Mouse (Mus musculus) CH12.LX (cell line): ENCODE data around the gene Gimd1. TPM values are rescaled to one million over a fixed set of nuclear protein-coding genes. Genes with fewer than 3 reads are reported as not detected.

Experiments used
- DNase-seq: peaks from one replicate; pipeline ENCODE4 v3.0.0-alpha.2; 2013; ENCODE audit errors: extremely low read depth
- H3K27ac ChIP-seq: 2 replicates; pipeline ENCODE4 v1.5.1; 2012; ENCODE audit warnings: low read depth, mild to moderate bottlenecking, control low read depth, moderate library complexity; ENCODE audit not compliant: insufficient read depth
- H3K27me3 ChIP-seq: replicated peaks from 2 replicates; pipeline ENCODE3; 2012; ENCODE audit warnings: inconsistent platforms
- H3K36me3 ChIP-seq, 2 experiments: replicated peaks in 1 of 2; 2 replicates each; pipeline versions ENCODE3 to v1.6.1; 2012; ENCODE audit warnings: inconsistent platforms in 1 of 2, low read length in 1 of 2, mild to moderate bottlenecking in 1 of 2, mixed read lengths in 1 of 2, moderate library complexity in 1 of 2; ENCODE audit not compliant: control insufficient read depth in 1 of 2, insufficient read depth in 1 of 2
- H3K4me1 ChIP-seq, 2 experiments: 2 replicates each; pipeline ENCODE4 v1.6.1; 2012; ENCODE audit warnings: inconsistent platforms in 1 of 2, moderate library complexity in 1 of 2; ENCODE audit not compliant: insufficient read depth in 2 of 2, control insufficient read depth in 1 of 2
- H3K4me2 ChIP-seq: 2 replicates; pipeline ENCODE4 v1.6.1; 2012; ENCODE audit warnings: low read depth, mild to moderate bottlenecking, control low read depth; ENCODE audit not compliant: poor library complexity, insufficient read depth, severe bottlenecking
- H3K4me3 ChIP-seq, 3 experiments: fragments of 150-350 bp in 1 of 3; sonication (generic) in 1 of 3; replicated peaks in 1 of 3; 2 replicates each; pipeline versions ENCODE3 to v1.5.1; 2011 to 2012; ENCODE audit warnings: low read depth in 2 of 3, low read length in 2 of 3, mild to moderate bottlenecking in 2 of 3, moderate library complexity in 2 of 3, control low read depth in 1 of 3, improper control_type of control experiment in 1 of 3, inconsistent platforms in 1 of 3, mixed read lengths in 1 of 3; ENCODE audit not compliant: poor library complexity in 1 of 3
- H3K79me2 ChIP-seq: replicated peaks from 2 replicates; pipeline ENCODE4 v1.6.1; 2012; ENCODE audit warnings: mild to moderate bottlenecking, moderate library complexity; ENCODE audit not compliant: control insufficient read depth, poor library complexity, insufficient read depth, severe bottlenecking; ENCODE audit errors: extremely low read depth
- H3K9ac ChIP-seq: 2 replicates; pipeline ENCODE4 v1.6.1; 2012; ENCODE audit warnings: low read depth, mild to moderate bottlenecking, control low read depth, moderate library complexity; ENCODE audit not compliant: insufficient read depth
- H3K9me3 ChIP-seq: replicated peaks from 2 replicates; pipeline ENCODE3; 2012; ENCODE audit warnings: low read length, inconsistent platforms, mixed read lengths
- CHD1 ChIP-seq: IDR thresholded peaks from 2 replicates; pipeline ENCODE4 v1.6.1; 2012; ENCODE audit warnings: low read depth, low read length, improper control_type of control experiment, inconsistent platforms
- E2F4 ChIP-seq: IDR thresholded peaks from 2 replicates; pipeline ENCODE4 v1.6.1; 2011; ENCODE audit warnings: low read depth, low read length, improper control_type of control experiment; ENCODE audit not compliant: insufficient replicate concordance
- ETS1 ChIP-seq: conservative IDR thresholded peaks from 2 replicates; pipeline ENCODE4 v1.6.1; 2012; ENCODE audit warnings: low read depth, mild to moderate bottlenecking, inconsistent platforms, low read length, improper control_type of control experiment, moderate library complexity
- IRF4 ChIP-seq: IDR thresholded peaks from 2 replicates; pipeline ENCODE4 v1.6.1; 2014; ENCODE audit warnings: low read depth, mild to moderate bottlenecking, inconsistent platforms, low read length, improper control_type of control experiment
- JUN ChIP-seq: IDR thresholded peaks from 2 replicates; pipeline ENCODE4 v1.6.1; 2011; ENCODE audit warnings: low read depth, mild to moderate bottlenecking, low read length, improper control_type of control experiment, moderate library complexity; ENCODE audit not compliant: insufficient read depth
- JUND ChIP-seq: conservative IDR thresholded peaks from 2 replicates; pipeline ENCODE4 v1.6.1; 2011; ENCODE audit warnings: low read depth, low read length, improper control_type of control experiment
- MAFK ChIP-seq: IDR thresholded peaks from 2 replicates; pipeline ENCODE4 v1.6.1; 2011; ENCODE audit warnings: low read length, improper control_type of control experiment; ENCODE audit not compliant: insufficient replicate concordance
- MAX ChIP-seq: IDR thresholded peaks from 2 replicates; pipeline ENCODE4 v1.6.1; 2011; ENCODE audit warnings: low read length, improper control_type of control experiment
- MXI1 ChIP-seq: IDR thresholded peaks from 2 replicates; pipeline ENCODE4 v1.6.1; 2011; ENCODE audit warnings: mild to moderate bottlenecking, low read depth, low read length, improper control_type of control experiment
- NELFE ChIP-seq: IDR thresholded peaks from 2 replicates; pipeline ENCODE4 v1.6.1; 2011; ENCODE audit warnings: low read depth, low read length, improper control_type of control experiment
- POLR2A ChIP-seq: IDR thresholded peaks from 2 replicates; pipeline ENCODE4 v1.6.1; 2011; ENCODE audit warnings: low read depth, mild to moderate bottlenecking, improper control_type of control experiment, low read length
- POLR2AphosphoS2 ChIP-seq: IDR thresholded peaks from 2 replicates; pipeline ENCODE4 v1.6.1; 2011; ENCODE audit warnings: low read depth, low read length, improper control_type of control experiment
- RAD21 ChIP-seq: IDR thresholded peaks from 2 replicates; pipeline ENCODE4 v1.6.1; 2011; ENCODE audit warnings: low read depth, mild to moderate bottlenecking, low read length, improper control_type of control experiment, moderate library complexity
- RCOR1 ChIP-seq: conservative IDR thresholded peaks from 2 replicates; pipeline ENCODE4 v1.6.1; 2012; ENCODE audit warnings: low read depth, mild to moderate bottlenecking, inconsistent platforms, low read length, improper control_type of control experiment
- SIN3A ChIP-seq: IDR thresholded peaks from 2 replicates; pipeline ENCODE4 v1.6.1; 2012; ENCODE audit warnings: low read length, improper control_type of control experiment, inconsistent platforms
- ZC3H11A ChIP-seq: IDR thresholded peaks from 2 replicates; pipeline ENCODE4 v1.6.1; 2012; ENCODE audit warnings: low read depth, mild to moderate bottlenecking, inconsistent platforms, low read length, improper control_type of control experiment
- ZKSCAN1 ChIP-seq: IDR thresholded peaks from 2 replicates; pipeline ENCODE4 v1.6.1; 2012; ENCODE audit warnings: low read depth, inconsistent platforms, low read length, improper control_type of control experiment, borderline replicate concordance
- ZMIZ1 ChIP-seq: IDR thresholded peaks from 2 replicates; pipeline ENCODE4 v1.6.1; 2012; ENCODE audit warnings: low read depth, mild to moderate bottlenecking, inconsistent platforms, low read length, improper control_type of control experiment
- ZNF384 ChIP-seq: IDR thresholded peaks from 2 replicates; pipeline ENCODE4 v1.6.1; 2012; ENCODE audit warnings: low read depth, low read length, improper control_type of control experiment, inconsistent platforms
- dilution Hi-C: fragments of 300-500 bp; cut with MboI; formaldehyde crosslinking; loops from 2 replicates; pipeline ENCODE4 v1.14.3; 2020; ENCODE audit warnings: low sequenced_read_pairs; ENCODE audit not compliant: extremely low pct_unique_long_range_greater_than_20kb, extremely low pct_ligation_motif_present
- in situ Hi-C: fragments of 300-500 bp; cut with MboI; formaldehyde crosslinking; loops from 3 replicates; pipeline ENCODE4 v1.14.3; 2019; ENCODE audit warnings: low sequenced_read_pairs, low pct_ligation_motif_present, low pct_unique_long_range_greater_than_20kb, mixed read lengths
- polyA plus RNA-seq: library from polyadenylated mRNA; unstranded; fragments of >175 nt; gene quantifications from 2 replicates; pipeline ENCODE4 v1.2.1, GENCODE M21; 2012; ENCODE audit warnings: low read depth; ENCODE audit not compliant: insufficient read length
- total RNA-seq, 2 experiments: library from RNA; depleted of rRNA; stranded (reverse); fragments of 300-350 nt in 1 of 2; fragments of >200 nt in 1 of 2; gene quantifications; 2 replicates each; pipeline ENCODE4 v1.2.3; 2012 to 2014

The Gimd1 gene
- total and polyA plus RNA-seq, 3 experiments = not detected

- Histone ChIP-seq H3K4me1 (no peaks in the 10 kb centered on the region), H3K27me3 (no peaks in the 10 kb centered on the region), H3K36me3 (no peaks in the 10 kb centered on the region), H3K4me2 (no peak overlapping the region), H3K9me3 (no peaks in the 10 kb centered on the region), H3K79me2 (no peaks in the 10 kb centered on the region), H3K27ac (no peak overlapping the region), H3K4me3 (no peak overlapping the region), H3K9ac (no peak overlapping the region)
- in situ Hi-C loops = no loop called here
- dilution Hi-C loops = no loop called here
- no peak for TF ChIP-seq IRF4
- no peak for TF ChIP-seq ZKSCAN1
- TF ChIP-seq MXI1 = no peak
- no peak for TF ChIP-seq ZC3H11A
- TF ChIP-seq RCOR1 = no peak
- no peak for TF ChIP-seq JUN
- no peak for TF ChIP-seq CHD1
- TF ChIP-seq SIN3A = no peak
- no peak for TF ChIP-seq ZNF384
- TF ChIP-seq MAX = no peak
- no peak for TF ChIP-seq POLR2AphosphoS2
- no peak for TF ChIP-seq JUND
- TF ChIP-seq POLR2A = no peak
- no peak for TF ChIP-seq E2F4
- TF ChIP-seq RAD21 = no peak
- TF ChIP-seq NELFE = no peak
- TF ChIP-seq ZMIZ1 = no peak
- no peak for DNase-seq
Measured at GRCm38 (mm10) chr3:132649368-132649767, 19.7 kb downstream of the Gimd1 start.

GRCm38 (mm10) chr3:132650191-132650590 is 20.6 kb downstream of the Gimd1 start:
- Histone ChIP-seq H3K4me2 (no peak overlapping the region), H3K4me1 (no peaks in the 10 kb centered on the region), H3K79me2 (no peaks in the 10 kb centered on the region), H3K4me3 (no peak overlapping the region), H3K36me3 (no peaks in the 10 kb centered on the region), H3K27me3 (no peaks in the 10 kb centered on the region), H3K9ac (no peak overlapping the region), H3K27ac (no peak overlapping the region), H3K9me3 (no peaks in the 10 kb centered on the region)
- no peak for TF ChIP-seq MAFK
- TF ChIP-seq JUN = no peak
- TF ChIP-seq ETS1 = no peak
- in situ Hi-C loops (no loop called here), dilution Hi-C loops (no loop called here)
- no peak for DNase-seq
